Mouse (Mus musculus): ENCODE data around the gene Zbtb7b.

- TF ChIP-seq POLR2A (IDR thresholded peaks at IDR 0.05; ENCODE audit: low read depth, low read length) (peak; percentile 12), CTCF (conservative IDR thresholded peaks at IDR 0.05; ENCODE audit: insufficient read depth, insufficient read length, low read depth, low read length) (no peak)
Observed at GRCm38 (mm10) chr3:89419571-89419970, 25.0 kb upstream of the Zbtb7b start.
